In genomic region chr6:73195291-73195690, GRCm38 (mm10) we compare ENCODE assay signal across 19 mouse cellular contexts. TPM values are rescaled to one million over a fixed set of nuclear protein-coding genes. Genes with fewer than 3 reads are reported as not detected.
DNase-seq lines count a peak whose midpoint lies in the region.
"Had no signal": no experiment of that assay in that cellular context is flagged by ENCODE, and none has a peak within 500 bp of the region (broad histone marks: within the 10 kb centered on the region; RNA-seq: fewer than 3 reads in every experiment).

No protein-coding gene starts in this region.

- DNase-seq in heart, adult 11 months = peak; percentile 63
- no peak for DNase-seq in heart, postnatal 4 days
- peak; percentile 88 for DNase-seq in fat pad, adult 2 months (ENCODE audit: extremely low read depth, low read depth, low spot score)
- DNase-seq in gonadal fat pad, adult 2 months (ENCODE audit: low read depth) = peak; percentile 76
- DNase-seq in adrenal gland, postnatal 10 days = no peak
- DNase-seq in MN1 (ENCODE audit: low spot score) = no peak
- DNase-seq: adrenal gland, adult 2 months; adrenal gland, adult 8-10 months; adrenal gland, postnatal 14 days; adrenal gland, postnatal 25 days; adrenal gland, postnatal 36 days; B cell, adult 2 months; cerebellum, adult 11 months; cerebellum, adult 11-12 months; cerebellum, adult 18-20 months; cerebellum, adult 2 months; cerebellum, adult 8-10 months had no signal

RNA-seq across cellular contexts. Expression of gene Dnah6, which starts 26.2 kb away (rescaled TPM):
- total RNA-seq in heart, postnatal 4 days (2021) = 1 to 10 TPM in 1 of 2 experiments, under 1 TPM in 1; 0.95 to 1.1 TPM
- polyA plus RNA-seq in gonadal fat pad, adult 2 months (2012; rRNA removed) = 0.45 and 0.48 TPM in 2 replicates
- under 1 TPM; 0.12 to 0.21 TPM for total RNA-seq in adrenal gland, postnatal 10 days (2021)
- total RNA-seq: MEL had no signal
- polyA plus RNA-seq: CD4-positive, CD25-positive, alpha-beta regulatory T cell, adult 4 months had no signal

RNA-seq across cellular contexts. Expression of gene Suclg1, which starts 52.9 kb away (rescaled TPM):
- 100 to 1,000 TPM; 389 to 429 TPM for total RNA-seq in heart, postnatal 4 days (2021)
- 106 and 107 TPM in 2 replicates for polyA plus RNA-seq in gonadal fat pad, adult 2 months (2012; rRNA removed)
- total RNA-seq in adrenal gland, postnatal 10 days (2021) = 100 to 1,000 TPM; 856 to 921 TPM

Comparison
In these comparisons a context has a peak if more than half of its experiments do, and no peak if none do; other contexts are left out.
1. DNase-seq: peak in heart, adult 11 months (single experiment), fat pad, adult 2 months (single experiment) and gonadal fat pad, adult 2 months (single experiment); none in heart, postnatal 4 days (single experiment), adrenal gland, postnatal 10 days (single experiment) and MN1 (single experiment).